Mouse (Mus musculus) gastrocnemius, postnatal 25 days (tissue): Measurements from ENCODE around the gene Polrmt. TPM values are rescaled to one million over a fixed set of nuclear protein-coding genes. Genes with fewer than 3 reads are reported as not detected.
"Not testable (repeated sequence)": the region's sequence is repeated elsewhere in the genome, so short reads cannot be mapped to it uniquely, and the experiment has no call there.

Source experiments
- DNase-seq: peaks from one replicate; pipeline ENCODE4 v3.0.0; 2022
- total RNA-seq, 2 experiments: library from RNA; stranded (reverse); gene quantifications; 1 replicate in 1 of 2; 2 replicates in 1 of 2; pipeline ENCODE4 v1.2.3; 2021

Polrmt gene
- total RNA-seq, 2 experiments from 2014 or later = 26.7 to 27.2 TPM

DNA sequence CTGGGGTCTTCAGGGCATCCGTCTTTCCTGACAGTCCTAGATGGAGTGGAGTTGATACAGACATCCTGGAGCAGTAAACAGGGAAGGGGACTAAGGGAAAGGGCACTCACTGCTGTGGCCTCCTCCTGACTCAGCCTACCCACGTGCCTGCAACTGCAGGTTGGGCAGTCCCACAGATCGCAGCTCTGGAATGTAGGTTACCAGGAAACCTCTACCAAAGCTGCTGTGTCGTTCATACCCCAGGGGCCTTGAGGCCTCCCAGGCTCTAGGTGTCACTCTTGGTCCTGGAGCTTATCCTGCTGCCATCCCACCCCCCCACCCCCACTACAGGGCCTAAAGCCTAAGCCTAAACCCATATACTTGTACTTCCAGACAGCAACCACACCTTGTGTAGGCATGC is 38.6 kb downstream of the Polrmt start:
- no peak for DNase-seq

- DNase-seq = peak; percentile 75
These were observed 39.2 kb downstream of the Polrmt start for GRCm38 (mm10) chr10:79707162-79707561.

DNA sequence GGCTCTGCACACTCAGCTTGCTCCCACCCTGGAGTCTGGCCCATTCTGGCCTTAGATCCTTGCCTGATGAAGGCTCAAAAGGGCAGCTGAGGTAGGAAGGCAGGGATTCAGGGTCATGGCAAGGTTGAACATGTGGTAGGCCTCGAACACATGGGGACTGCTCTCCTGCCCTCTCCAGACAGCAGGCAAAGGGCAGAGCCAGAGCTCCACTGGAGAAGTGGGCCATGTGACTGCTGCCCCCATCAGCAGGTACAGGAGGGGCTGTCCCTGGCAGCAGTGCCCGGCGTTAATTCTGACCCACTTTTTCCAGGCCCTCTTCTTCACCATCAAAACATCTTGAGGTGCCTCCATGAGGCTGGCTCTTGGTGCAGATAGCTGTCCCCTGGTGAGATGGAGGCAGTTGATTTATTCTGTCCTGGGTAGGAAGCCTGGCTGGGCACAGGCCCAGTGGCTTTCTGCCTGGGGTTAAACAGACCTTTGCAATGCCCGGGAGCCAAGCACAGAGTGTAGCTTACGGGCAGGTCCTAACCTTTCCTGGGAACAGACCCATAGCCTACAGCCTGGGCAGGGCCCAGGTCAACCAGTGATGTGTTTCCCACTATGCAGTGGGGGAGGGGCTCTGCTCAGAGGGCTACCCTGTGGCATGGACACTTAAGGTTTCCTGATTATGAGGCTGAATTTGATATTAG is 39.8 kb downstream of the Polrmt start:
- peak; percentile 89 for DNase-seq

GRCm38 (mm10) chr10:79705951-79706350 is 40.4 kb downstream of the Polrmt start:
- no peak for DNase-seq

DNA sequence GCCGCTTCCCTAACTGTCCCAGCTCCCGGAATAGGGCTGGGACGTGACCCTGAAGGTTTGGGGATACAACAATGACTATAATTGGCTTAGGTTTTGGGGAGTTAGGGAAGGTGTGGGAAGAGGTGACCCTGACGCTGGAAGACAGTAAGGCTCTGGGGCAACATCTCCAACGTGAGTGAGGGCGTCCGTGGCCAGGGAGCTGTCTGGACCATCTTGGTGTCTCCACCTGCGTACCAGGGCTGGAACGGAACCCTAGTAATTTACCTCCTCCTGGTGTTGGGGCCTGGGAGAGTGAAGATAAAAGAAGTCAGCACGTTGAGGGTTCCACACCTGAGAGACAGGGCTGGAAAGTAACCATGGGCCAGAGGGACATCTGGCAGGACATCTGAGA is 41.4 kb downstream of the Polrmt start:
- DNase-seq = no peak

DNA sequence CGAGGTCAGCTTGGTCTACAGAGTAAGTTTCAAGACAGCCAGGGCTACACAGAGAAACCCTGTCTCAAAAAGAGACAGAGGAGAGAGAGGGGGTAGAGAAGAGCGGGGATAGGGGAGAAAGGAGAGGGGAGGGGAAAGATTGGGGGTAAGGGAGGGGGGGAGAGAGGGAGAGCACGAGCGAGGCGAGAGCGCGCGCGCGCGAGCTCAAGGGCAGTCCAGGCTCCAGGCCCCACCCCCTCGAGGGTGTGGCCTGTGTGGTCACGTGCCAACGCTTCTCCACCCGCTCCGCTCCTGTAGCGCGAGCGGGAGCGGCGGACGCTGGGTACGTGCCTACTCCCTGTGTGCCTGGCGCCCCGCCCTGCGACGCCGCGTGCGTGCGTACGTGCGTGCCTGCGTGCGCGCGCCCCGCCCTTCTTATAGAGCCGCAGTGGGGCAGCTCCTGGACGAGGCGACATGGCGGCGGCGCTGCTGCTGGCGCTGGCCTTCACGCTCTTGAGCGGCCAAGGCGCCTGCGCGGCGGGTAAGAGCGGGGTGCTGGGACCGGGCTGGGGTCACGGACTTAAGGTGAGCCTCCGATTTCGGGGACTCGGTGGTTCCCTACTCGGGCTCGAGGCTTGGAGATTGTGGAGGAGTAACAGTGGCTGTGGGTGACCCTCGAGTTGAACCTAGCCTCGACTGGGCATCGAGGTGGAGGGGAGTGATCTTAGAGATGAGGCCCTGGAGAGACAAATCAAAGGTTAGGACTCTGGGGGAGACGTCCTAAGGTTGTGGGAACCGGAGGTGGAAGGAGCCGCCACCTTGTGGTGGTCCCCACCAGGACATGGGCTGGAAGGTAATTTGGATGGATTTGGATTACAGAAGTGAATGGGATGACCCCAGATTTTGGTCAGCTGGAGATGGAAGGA is 42.1 kb downstream of the Polrmt start, which contains the start of gene Bsg:
Bsg (plus strand) TSS at position 427 of the 905 bp plus-strand sequence.
- DNase-seq = peak; percentile 99

DNA sequence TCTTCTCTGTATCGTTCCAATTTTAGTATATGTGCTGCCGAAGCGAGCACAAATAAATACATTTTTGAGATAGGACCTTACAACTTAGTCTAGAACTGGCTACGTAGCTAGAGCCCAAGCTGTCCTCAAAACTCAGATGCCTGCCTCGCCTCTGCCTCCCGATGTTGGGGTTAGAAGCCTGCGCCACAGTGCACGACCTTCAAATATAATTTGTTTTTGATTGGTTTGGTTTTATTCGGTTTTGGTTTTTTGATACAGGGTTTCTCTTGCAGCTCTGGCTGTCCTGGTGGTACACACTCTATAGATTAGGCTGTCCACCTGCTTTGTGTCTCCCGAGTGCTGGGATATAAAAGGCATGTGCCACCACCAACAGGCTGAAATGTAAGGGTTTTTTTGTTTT is 42.8 kb downstream of the Polrmt start:
- DNase-seq = no peak

DNA sequence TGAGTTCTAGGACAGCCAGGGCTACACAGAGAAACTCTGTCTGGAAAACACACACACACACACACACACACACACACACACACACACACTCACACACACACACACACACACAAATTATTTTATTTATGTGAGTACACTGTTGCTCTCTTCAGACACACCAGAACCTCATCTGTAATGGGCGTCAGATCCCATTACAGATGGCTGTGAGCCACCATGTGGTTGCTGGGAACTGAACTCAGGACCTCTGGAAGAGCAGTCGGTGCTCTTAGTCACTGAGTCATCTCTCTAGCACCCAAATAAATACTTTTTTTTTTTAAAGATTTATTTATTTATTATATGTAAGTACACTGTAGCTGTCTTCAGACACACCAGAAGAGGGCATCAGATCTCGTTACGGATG is 43.4 kb downstream of the Polrmt start:
- not testable (repeated sequence) for DNase-seq

- peak; percentile 45 for DNase-seq
These were observed 44.8 kb downstream of the Polrmt start for GRCm38 (mm10) chr10:79701443-79702129.

DNA sequence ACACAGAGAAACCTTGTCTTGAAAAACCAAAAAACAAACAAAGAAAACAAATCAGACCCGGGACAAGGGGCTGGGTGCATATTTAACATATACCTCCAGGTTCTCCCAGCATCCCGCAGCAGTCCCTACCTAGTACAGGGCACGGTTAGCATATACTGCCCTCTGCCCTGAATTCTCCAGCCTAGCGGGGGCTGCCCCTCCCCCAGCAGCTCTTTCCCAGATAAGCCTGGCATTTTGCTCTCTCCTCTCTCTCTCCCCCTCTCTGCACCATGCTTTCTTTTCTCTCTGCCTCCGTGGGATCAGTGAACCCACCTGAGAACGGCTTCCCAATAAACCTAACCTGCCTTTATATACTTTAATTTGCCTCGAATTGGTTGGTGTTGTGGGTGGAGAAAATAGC is 45.7 kb downstream of the Polrmt start:
- DNase-seq = no peak

GRCm38 (mm10) chr10:79698459-79698858 is 47.9 kb downstream of the Polrmt start:
- DNase-seq = no peak

- no peak for DNase-seq
These were observed 48.5 kb downstream of the Polrmt start for GRCm38 (mm10) chr10:79697916-79698315.

DNA sequence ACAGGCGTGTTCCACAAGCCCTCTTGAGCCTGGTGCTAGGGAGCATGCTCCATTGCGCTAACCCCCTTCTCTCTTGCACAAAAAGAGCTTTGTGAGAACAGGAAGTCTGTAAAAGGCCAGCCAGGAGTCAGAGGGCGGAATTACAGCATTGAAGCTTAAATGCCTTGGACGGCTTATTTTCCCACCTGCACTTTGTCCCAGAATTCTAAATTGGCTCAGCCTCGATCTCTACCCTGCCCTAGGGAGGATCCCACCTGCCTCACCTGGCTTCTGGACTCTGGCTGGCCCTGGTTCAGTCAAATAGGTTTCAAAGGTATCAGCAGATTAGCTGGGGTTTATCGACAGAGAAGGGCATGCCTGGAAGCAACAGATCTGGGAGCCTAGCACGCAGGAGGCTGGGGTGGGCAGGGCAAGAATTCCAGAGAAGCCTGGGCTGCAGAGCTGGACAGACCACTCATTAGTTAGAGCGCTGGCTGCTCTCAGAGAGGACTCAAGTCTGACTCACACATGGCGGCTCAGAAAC is 50.2 kb downstream of the Polrmt start:
- DNase-seq = no peak

DNA sequence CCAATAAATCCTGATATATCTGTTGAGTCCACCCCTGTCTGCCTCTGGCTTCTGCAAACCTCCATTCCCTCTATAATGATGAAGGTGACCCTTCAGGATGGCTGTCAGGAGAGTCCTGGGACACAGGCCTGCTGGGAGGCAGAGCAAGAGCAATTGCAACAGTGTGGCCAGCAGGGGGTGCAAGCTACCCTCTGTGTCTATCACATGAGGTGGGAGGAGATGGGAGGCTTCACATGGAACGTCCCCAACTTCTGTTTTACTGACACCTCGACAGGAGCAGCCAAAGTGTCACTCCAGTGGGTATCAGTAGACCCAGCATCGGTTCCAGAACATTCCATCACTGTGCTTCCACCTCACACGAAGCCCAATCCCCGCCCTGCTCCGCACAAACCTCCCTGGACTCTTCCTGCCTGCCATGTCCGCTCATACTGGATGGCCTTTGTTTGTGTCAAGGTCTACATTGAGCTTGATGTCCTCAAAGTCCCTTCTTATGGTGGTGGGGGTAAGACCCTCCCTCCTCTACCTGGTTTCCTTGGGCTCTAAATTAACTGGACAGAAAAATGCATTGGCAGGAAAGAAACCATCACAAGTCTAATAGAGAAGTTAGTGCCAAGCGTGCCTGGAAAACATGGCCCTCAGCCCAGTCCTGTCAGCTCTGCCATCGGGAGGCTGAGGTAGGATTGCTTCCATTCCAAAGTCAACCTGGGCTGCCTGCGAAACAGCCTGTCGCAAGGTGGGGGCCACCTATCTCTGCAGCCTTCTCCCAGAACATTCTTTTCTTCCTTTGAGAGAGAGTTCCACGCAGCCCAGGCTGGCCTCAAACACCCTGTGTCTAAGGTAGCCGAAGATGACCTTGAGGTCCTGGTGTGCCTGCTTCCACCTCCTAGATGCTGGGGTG is 50.9 kb downstream of the Polrmt start:
- peak; percentile 74 for DNase-seq

DNA sequence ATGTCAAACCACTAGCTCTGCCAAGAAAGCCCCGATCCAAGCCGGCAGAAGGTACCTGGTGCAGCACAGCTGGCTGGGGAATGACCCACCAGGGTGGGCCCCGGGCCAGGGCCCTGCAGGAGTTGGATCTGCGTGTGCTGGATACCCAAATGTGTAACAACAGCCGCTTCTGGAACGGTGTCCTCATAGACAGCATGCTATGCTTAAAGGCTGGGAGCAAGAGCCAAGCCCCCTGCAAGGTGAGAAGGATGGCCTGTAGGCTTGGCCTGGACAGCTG is 52.1 kb downstream of the Polrmt start:
- no peak for DNase-seq

- no peak for DNase-seq
These were observed 52.6 kb downstream of the Polrmt start for GRCm38 (mm10) chr10:79693580-79694378.

DNA sequence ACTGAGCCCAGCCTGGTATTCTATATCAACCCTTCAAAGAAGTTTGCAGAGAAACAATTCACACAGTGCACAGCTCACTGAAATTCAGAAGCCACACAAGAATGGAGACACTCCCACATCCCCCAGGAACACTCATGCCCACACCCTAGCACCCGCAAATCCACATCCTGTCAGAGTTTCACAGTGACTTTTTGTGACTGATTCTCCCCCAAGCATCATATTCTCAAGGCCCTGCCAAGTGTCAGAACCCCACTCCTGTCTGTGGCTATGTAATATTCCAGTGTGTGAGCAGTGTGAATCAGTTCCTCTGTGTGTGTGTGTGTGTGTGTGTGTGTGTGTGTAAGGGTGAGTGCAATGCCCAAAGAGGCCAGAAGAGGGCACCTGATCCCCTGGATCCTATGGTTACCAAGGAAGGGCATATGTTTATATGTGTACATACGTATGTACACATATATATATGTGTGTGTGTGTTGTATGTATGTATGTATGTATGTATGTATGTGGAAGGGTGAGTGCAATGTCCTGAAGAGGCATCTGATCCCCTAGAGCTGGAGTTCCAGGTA is 54.3 kb downstream of the Polrmt start:
- DNase-seq = no peak

- DNase-seq = no peak
These were observed 57.2 kb downstream of the Polrmt start for GRCm38 (mm10) chr10:79689178-79689577.

GRCm38 (mm10) chr10:79688720-79689119 is 57.7 kb downstream of the Polrmt start, which contains the start of gene Gzmm:
TSS of gene Gzmm (plus strand) at chr10:79689020.
- DNase-seq = no peak

GRCm38 (mm10) chr10:79687513-79687912 is 58.9 kb downstream of the Polrmt start:
- no peak for DNase-seq
